Mouse (Mus musculus): ENCODE results near the gene Otx1. TPM values are rescaled to one million over a fixed set of nuclear protein-coding genes. Genes with fewer than 3 reads are reported as not detected.

Otx1 gene
- polyA plus RNA-seq (2014; fragmentation: Nextera tagmentation; extraction: Ambion mirVana) = 0.05 TPM in 1 of 2 replicates, not detected in the other

GRCm38 (mm10) chr11:22002783-22003340, at the start of gene Otx1:
Otx1 (minus strand) TSS chr11:22002897.
- Histone ChIP-seq H3K9me3 (ENCODE audit: control insufficient read depth, low read length) (no peaks in the 10 kb centered on the region), H3K36me3 (ENCODE audit: control insufficient read depth, insufficient read depth, low read length) (peaks cover 13% of the 10 kb centered on the region), H3K4me3 (ENCODE audit: control insufficient read depth in 1 of 2, insufficient read depth in 1 of 2, low read depth in 1 of 2, low read length in 2 of 2) (peak within 1 kb of the TSS; percentile 68 to 72), H3K4me1 (ENCODE audit: control insufficient read depth in 2 of 2, insufficient read depth in 2 of 2, low read length in 2 of 2) (peaks cover 9 to 16% of the 10 kb centered on the region in 2 experiments), H3K27me3 (ENCODE audit: control insufficient read depth, insufficient read depth, low read length) (peaks cover 69% of the 10 kb centered on the region), H3K4me2 (ENCODE audit: low read length) (peak within 1 kb of the TSS; percentile 97), H3K27ac (replicated peaks in 1 of 2; ENCODE audit: control insufficient read depth in 1 of 2, insufficient read depth in 1 of 2, low read depth in 2 of 2, low read length in 2 of 2) (no peak within 1 kb of the TSS), H3K9ac (ENCODE audit: low read length) (peak within 1 kb of the TSS; percentile 69)
- under 1% methylated on average over 34 of the region's 34 CpGs for WGBS
- no peak for ATAC-seq (ENCODE audit: insufficient number of reproducible peaks, insufficient read depth, low FRiP score, low read depth)

- Histone ChIP-seq H3K9me3 (ENCODE audit: control insufficient read depth, low read length) (no peaks in the 10 kb centered on the region), H3K4me2 (ENCODE audit: low read length) (no peak overlapping the region), H3K36me3 (ENCODE audit: control insufficient read depth, insufficient read depth, low read length) (peaks cover 35% of the 10 kb centered on the region), H3K27ac (replicated peaks in 1 of 2; ENCODE audit: control insufficient read depth in 1 of 2, insufficient read depth in 1 of 2, low read depth in 2 of 2, low read length in 2 of 2) (no peak overlapping the region), H3K4me3 (ENCODE audit: control insufficient read depth in 1 of 2, insufficient read depth in 1 of 2, low read depth in 1 of 2, low read length in 2 of 2) (no peak overlapping the region), H3K27me3 (ENCODE audit: control insufficient read depth, insufficient read depth, low read length) (no peaks in the 10 kb centered on the region), H3K4me1 (ENCODE audit: control insufficient read depth in 2 of 2, insufficient read depth in 2 of 2, low read length in 2 of 2) (no peaks in the 10 kb centered on the region), H3K9ac (ENCODE audit: low read length) (no peak overlapping the region)
- 82% methylated on average over 7 of the region's 7 CpGs for WGBS
- no peak for ATAC-seq (ENCODE audit: insufficient number of reproducible peaks, insufficient read depth, low FRiP score, low read depth)
Observed at GRCm38 (mm10) chr11:22050864-22051263, 48.2 kb upstream of the Otx1 start.

- Histone ChIP-seq H3K9ac (ENCODE audit: low read length) (no peak overlapping the region), H3K27ac (replicated peaks in 1 of 2; ENCODE audit: control insufficient read depth in 1 of 2, insufficient read depth in 1 of 2, low read depth in 2 of 2, low read length in 2 of 2) (no peak overlapping the region), H3K36me3 (ENCODE audit: control insufficient read depth, insufficient read depth, low read length) (peaks cover 16% of the 10 kb centered on the region)
Observed at GRCm38 (mm10) chr11:22039854-22040426, 37.2 kb upstream of the Otx1 start.

GRCm38 (mm10) chr11:22034564-22035105, 31.9 kb upstream of the Otx1 start:
- no peak for ATAC-seq (ENCODE audit: insufficient number of reproducible peaks, insufficient read depth, low FRiP score, low read depth)
- Histone ChIP-seq H3K27ac (replicated peaks in 1 of 2; ENCODE audit: control insufficient read depth in 1 of 2, insufficient read depth in 1 of 2, low read depth in 2 of 2, low read length in 2 of 2) (no peak overlapping the region), H3K9ac (ENCODE audit: low read length) (no peak overlapping the region), H3K36me3 (ENCODE audit: control insufficient read depth, insufficient read depth, low read length) (peaks cover 6% of the 10 kb centered on the region; the same call in 1 of the 2 replicates), H3K9me3 (ENCODE audit: control insufficient read depth, low read length) (no peaks in the 10 kb centered on the region), H3K27me3 (ENCODE audit: control insufficient read depth, insufficient read depth, low read length) (no peaks in the 10 kb centered on the region), H3K4me2 (ENCODE audit: low read length) (no peak overlapping the region), H3K4me1 (ENCODE audit: control insufficient read depth in 2 of 2, insufficient read depth in 2 of 2, low read length in 2 of 2) (no peaks in the 10 kb centered on the region), H3K4me3 (ENCODE audit: control insufficient read depth in 1 of 2, insufficient read depth in 1 of 2, low read depth in 1 of 2, low read length in 2 of 2) (no peak overlapping the region)
- WGBS = 49% methylated on average over 7 of the region's 7 CpGs

More at GRCm38 (mm10) chr11:22039854-22040426, 37.2 kb upstream of the Otx1 start:
- H3K9me3 ChIP-seq (ENCODE audit: control insufficient read depth, low read length) = no peaks in the 10 kb centered on the region
- no peaks in the 10 kb centered on the region for H3K4me1 ChIP-seq (ENCODE audit: control insufficient read depth in 2 of 2, insufficient read depth in 2 of 2, low read length in 2 of 2)
- WGBS = 87% methylated on average over 6 of the region's 6 CpGs
- H3K4me3 ChIP-seq (ENCODE audit: control insufficient read depth in 1 of 2, insufficient read depth in 1 of 2, low read depth in 1 of 2, low read length in 2 of 2) = no peak overlapping the region
- no peak for ATAC-seq (ENCODE audit: insufficient number of reproducible peaks, insufficient read depth, low FRiP score, low read depth)
- no peaks in the 10 kb centered on the region for H3K27me3 ChIP-seq (ENCODE audit: control insufficient read depth, insufficient read depth, low read length)
- no peak overlapping the region for H3K4me2 ChIP-seq (ENCODE audit: low read length)

- no peaks in the 10 kb centered on the region for H3K27me3 ChIP-seq (ENCODE audit: control insufficient read depth, insufficient read depth, low read length)
- no peaks in the 10 kb centered on the region for H3K9me3 ChIP-seq (ENCODE audit: control insufficient read depth, low read length)
- WGBS = 79% methylated on average over 3 of the region's 3 CpGs
- H3K4me2 ChIP-seq (ENCODE audit: low read length) = no peak overlapping the region
- peaks cover 6% of the 10 kb centered on the region; the same call in 1 of the 2 replicates for H3K36me3 ChIP-seq (ENCODE audit: control insufficient read depth, insufficient read depth, low read length)
- H3K4me1 ChIP-seq (ENCODE audit: control insufficient read depth in 2 of 2, insufficient read depth in 2 of 2, low read length in 2 of 2) = no peaks in the 10 kb centered on the region
- no peak overlapping the region for H3K4me3 ChIP-seq (ENCODE audit: control insufficient read depth in 1 of 2, insufficient read depth in 1 of 2, low read depth in 1 of 2, low read length in 2 of 2)
- H3K9ac ChIP-seq (ENCODE audit: low read length) = no peak overlapping the region
- H3K27ac ChIP-seq (replicated peaks in 1 of 2; ENCODE audit: control insufficient read depth in 1 of 2, insufficient read depth in 1 of 2, low read depth in 2 of 2, low read length in 2 of 2) = no peak overlapping the region
- ATAC-seq (ENCODE audit: insufficient number of reproducible peaks, insufficient read depth, low FRiP score, low read depth) = no peak
Observed at GRCm38 (mm10) chr11:22033582-22033981, 30.9 kb upstream of the Otx1 start.

- Histone ChIP-seq H3K4me2 (ENCODE audit: low read length) (no peak overlapping the region), H3K27ac (replicated peaks in 1 of 2; ENCODE audit: control insufficient read depth in 1 of 2, insufficient read depth in 1 of 2, low read depth in 2 of 2, low read length in 2 of 2) (no peak overlapping the region), H3K4me1 (ENCODE audit: control insufficient read depth in 2 of 2, insufficient read depth in 2 of 2, low read length in 2 of 2) (no peaks in the 10 kb centered on the region), H3K36me3 (ENCODE audit: control insufficient read depth, insufficient read depth, low read length) (peaks cover 27% of the 10 kb centered on the region), H3K4me3 (ENCODE audit: control insufficient read depth in 1 of 2, insufficient read depth in 1 of 2, low read depth in 1 of 2, low read length in 2 of 2) (no peak overlapping the region), H3K9ac (ENCODE audit: low read length) (no peak overlapping the region), H3K9me3 (ENCODE audit: control insufficient read depth, low read length) (no peaks in the 10 kb centered on the region), H3K27me3 (ENCODE audit: control insufficient read depth, insufficient read depth, low read length) (no peaks in the 10 kb centered on the region)
- no peak for ATAC-seq (ENCODE audit: insufficient number of reproducible peaks, insufficient read depth, low FRiP score, low read depth)
- WGBS = 90% methylated on average over 2 of the region's 2 CpGs
Observed at GRCm38 (mm10) chr11:22020602-22021001, 17.9 kb upstream of the Otx1 start.

GRCm38 (mm10) chr11:22017444-22017843, 14.7 kb upstream of the Otx1 start:
- WGBS = 84% methylated on average over 8 of the region's 8 CpGs
- Histone ChIP-seq H3K4me3 (ENCODE audit: control insufficient read depth in 1 of 2, insufficient read depth in 1 of 2, low read depth in 1 of 2, low read length in 2 of 2) (no peak overlapping the region), H3K4me1 (ENCODE audit: control insufficient read depth in 2 of 2, insufficient read depth in 2 of 2, low read length in 2 of 2) (no peaks in the 10 kb centered on the region), H3K27me3 (ENCODE audit: control insufficient read depth, insufficient read depth, low read length) (no peaks in the 10 kb centered on the region), H3K9me3 (ENCODE audit: control insufficient read depth, low read length) (no peaks in the 10 kb centered on the region), H3K9ac (ENCODE audit: low read length) (no peak overlapping the region), H3K36me3 (ENCODE audit: control insufficient read depth, insufficient read depth, low read length) (peaks cover 28% of the 10 kb centered on the region), H3K27ac (replicated peaks in 1 of 2; ENCODE audit: control insufficient read depth in 1 of 2, insufficient read depth in 1 of 2, low read depth in 2 of 2, low read length in 2 of 2) (no peak overlapping the region), H3K4me2 (ENCODE audit: low read length) (no peak overlapping the region)
- no peak for ATAC-seq (ENCODE audit: insufficient number of reproducible peaks, insufficient read depth, low FRiP score, low read depth)
